Mouse (Mus musculus): ENCODE measurements around the gene Fbxw8. TPM values are rescaled to one million over a fixed set of nuclear protein-coding genes. Genes with fewer than 3 reads are reported as not detected.

Gene Fbxw8
- polyA plus RNA-seq, 1 experiment from 2014 or later, result 21.4 TPM

DNA sequence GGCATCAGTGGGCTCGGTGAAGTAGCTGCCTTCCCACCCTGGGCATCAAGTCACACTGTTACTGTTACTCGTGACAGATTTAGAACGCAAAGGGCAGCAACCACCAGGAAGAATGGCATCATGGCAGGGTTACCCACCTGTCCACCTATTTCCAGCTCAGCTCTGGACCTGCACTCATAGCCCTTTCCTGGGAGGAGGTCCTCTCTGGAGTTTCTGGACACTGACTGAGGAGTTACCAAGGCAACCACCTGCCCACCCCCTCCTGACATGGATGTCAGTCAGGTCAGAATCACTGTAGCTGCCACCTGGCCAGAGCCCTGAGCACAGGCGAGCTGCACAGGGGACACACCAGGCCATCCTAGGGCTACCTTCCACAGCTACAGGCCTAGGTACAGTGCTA, 28.6 kb downstream of the Fbxw8 start:
- Histone ChIP-seq H3K9ac (ENCODE audit: low read depth, low read length) (no peak overlapping the region), H3K27ac (ENCODE audit: low read depth, low read length) (no peak overlapping the region), H3K4me2 (replicated peaks; ENCODE audit: low read depth, low read length) (no peak overlapping the region), H3K27me3 (ENCODE audit: control insufficient read depth, insufficient read depth, low read length) (no peaks in the 10 kb centered on the region), H3K4me3 (ENCODE audit: low read depth, low read length) (no peak overlapping the region), H3K9me3 (ENCODE audit: control insufficient read depth, low read length) (no peaks in the 10 kb centered on the region), H3K36me3 (ENCODE audit: control insufficient read depth, insufficient read depth, low read length) (peaks cover 6% of the 10 kb centered on the region; the same call in 1 of the 2 replicates), H3K4me1 (replicated peaks; ENCODE audit: control insufficient read depth, insufficient read depth, low read length) (no peaks in the 10 kb centered on the region)
- 82% methylated on average over 4 of the region's 4 CpGs for WGBS
- ATAC-seq (ENCODE audit: low FRiP score) (no peak), DNase-seq (ENCODE audit: low spot score) (no peak)

DNA sequence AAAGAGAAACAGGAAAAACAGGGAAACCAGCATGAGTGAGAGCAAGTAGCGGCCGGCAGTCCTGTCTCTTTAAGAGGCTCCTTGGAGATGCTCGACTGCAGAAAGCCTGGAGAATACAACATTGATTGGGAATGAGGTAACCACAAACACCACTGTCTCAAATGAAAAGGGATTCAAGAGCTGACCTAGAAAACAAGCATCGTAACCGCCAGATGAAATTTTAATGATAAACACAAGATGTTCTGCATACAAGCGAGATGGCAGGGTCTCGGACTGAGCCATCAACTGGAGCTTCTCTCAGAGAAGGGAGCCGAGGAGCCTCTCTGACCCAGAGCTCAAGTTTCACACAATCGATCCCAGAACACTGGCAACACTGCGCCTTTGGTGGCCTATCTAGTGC, 32.2 kb downstream of the Fbxw8 start:
- H3K36me3 ChIP-seq (ENCODE audit: control insufficient read depth, insufficient read depth, low read length), result 0 out of 2 replicates have a peak, but pooled peaks cover 2% of the 10 kb centered on the region
- ATAC-seq (ENCODE audit: low FRiP score) (no peak), DNase-seq (ENCODE audit: low spot score) (no peak)
- WGBS, result 55% methylated on average over 10 of the region's 10 CpGs
- no peak overlapping the region for H3K4me3 ChIP-seq (ENCODE audit: low read depth, low read length)
- no peak overlapping the region for H3K9ac ChIP-seq (ENCODE audit: low read depth, low read length)
- H3K27me3 ChIP-seq (ENCODE audit: control insufficient read depth, insufficient read depth, low read length), result no peaks in the 10 kb centered on the region
- no peak overlapping the region for H3K4me2 ChIP-seq (replicated peaks; ENCODE audit: low read depth, low read length)
- H3K4me1 ChIP-seq (replicated peaks; ENCODE audit: control insufficient read depth, insufficient read depth, low read length), result no peaks in the 10 kb centered on the region
- no peak overlapping the region for H3K27ac ChIP-seq (ENCODE audit: low read depth, low read length)
- no peaks in the 10 kb centered on the region for H3K9me3 ChIP-seq (ENCODE audit: control insufficient read depth, low read length)

DNA sequence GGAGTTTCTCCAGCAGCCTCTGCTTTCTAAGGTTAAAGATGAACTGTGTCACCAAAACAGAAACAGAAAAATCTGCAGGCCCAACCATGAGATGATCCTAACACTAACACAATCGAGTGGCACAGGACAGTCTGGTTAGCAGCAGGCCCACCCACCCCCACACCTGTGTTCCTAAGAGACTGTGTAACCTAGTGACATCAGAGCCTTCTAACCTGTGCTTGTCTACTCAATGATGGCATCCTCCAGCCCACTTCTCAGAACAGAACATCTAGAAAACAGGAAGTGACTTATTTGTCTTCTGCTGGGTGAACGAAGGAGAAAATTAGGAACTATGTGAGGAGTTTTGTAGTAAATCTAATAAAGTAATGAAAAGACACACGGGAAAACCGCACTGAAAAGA, 33.3 kb downstream of the Fbxw8 start:
- Histone ChIP-seq H3K9ac (ENCODE audit: low read depth, low read length) (no peak overlapping the region), H3K27ac (ENCODE audit: low read depth, low read length) (no peak overlapping the region), H3K36me3 (ENCODE audit: control insufficient read depth, insufficient read depth, low read length) (no peaks in the 10 kb centered on the region), H3K4me1 (replicated peaks; ENCODE audit: control insufficient read depth, insufficient read depth, low read length) (no peaks in the 10 kb centered on the region), H3K27me3 (ENCODE audit: control insufficient read depth, insufficient read depth, low read length) (no peaks in the 10 kb centered on the region), H3K4me2 (replicated peaks; ENCODE audit: low read depth, low read length) (no peak overlapping the region), H3K4me3 (ENCODE audit: low read depth, low read length) (no peak overlapping the region), H3K9me3 (ENCODE audit: control insufficient read depth, low read length) (no peaks in the 10 kb centered on the region)
- ATAC-seq (ENCODE audit: low FRiP score) (no peak), DNase-seq (ENCODE audit: low spot score) (no peak)
- WGBS, result 93% methylated on average over 4 of the region's 4 CpGs

DNA sequence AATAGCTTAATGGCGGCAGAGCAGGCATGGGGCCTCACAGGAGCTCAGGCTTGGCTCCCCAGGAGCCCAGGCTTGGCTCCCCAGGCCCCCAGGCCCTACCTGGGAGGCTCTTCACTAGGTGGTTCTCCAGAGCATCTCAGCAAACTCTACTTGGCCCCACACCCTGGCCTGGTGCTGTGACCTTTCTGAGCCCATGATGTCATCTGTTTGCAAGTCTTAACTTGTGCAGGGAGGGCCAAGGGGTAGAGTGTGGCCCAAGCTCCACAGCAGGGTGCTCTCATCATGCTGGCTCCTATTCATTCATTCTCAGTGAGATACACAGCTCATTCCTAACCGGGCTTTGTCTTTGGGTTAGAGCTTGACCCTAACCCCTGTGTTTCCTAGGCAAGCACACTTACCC, 34.6 kb downstream of the Fbxw8 start:
- no peak for DNase-seq (ENCODE audit: low spot score)
- no peaks in the 10 kb centered on the region for H3K9me3 ChIP-seq (ENCODE audit: control insufficient read depth, low read length)
- H3K4me2 ChIP-seq (replicated peaks; ENCODE audit: low read depth, low read length), result no peak overlapping the region
- no peak overlapping the region for H3K27ac ChIP-seq (ENCODE audit: low read depth, low read length)
- 43% methylated on average over 2 of the region's 2 CpGs for WGBS
- H3K4me3 ChIP-seq (ENCODE audit: low read depth, low read length), result no peak overlapping the region
- no peak overlapping the region for H3K9ac ChIP-seq (ENCODE audit: low read depth, low read length)
- no peak for ATAC-seq (ENCODE audit: low FRiP score)
- H3K27me3 ChIP-seq (ENCODE audit: control insufficient read depth, insufficient read depth, low read length), result no peaks in the 10 kb centered on the region
- no peaks in the 10 kb centered on the region for H3K4me1 ChIP-seq (replicated peaks; ENCODE audit: control insufficient read depth, insufficient read depth, low read length)
- H3K36me3 ChIP-seq (ENCODE audit: control insufficient read depth, insufficient read depth, low read length), result no peaks in the 10 kb centered on the region

DNA sequence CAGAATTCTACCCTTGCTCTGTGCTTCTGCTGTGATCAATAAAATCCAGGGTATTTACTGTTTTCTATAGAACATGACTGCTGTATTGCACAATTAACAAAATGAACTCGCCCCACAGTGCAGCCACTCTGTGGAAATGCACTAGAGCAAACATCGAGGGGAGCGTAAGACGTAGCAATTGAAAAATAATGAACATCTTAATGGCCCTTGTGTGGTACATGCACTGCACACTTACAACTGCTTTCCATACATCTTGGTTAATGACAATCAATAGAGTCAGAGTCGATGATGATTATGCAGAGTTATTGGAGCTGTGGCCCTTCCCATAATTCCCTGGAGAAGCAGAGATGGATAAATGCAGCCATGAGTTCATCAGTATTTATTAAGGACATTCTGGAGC, 36.3 kb downstream of the Fbxw8 start:
- Histone ChIP-seq H3K36me3 (ENCODE audit: control insufficient read depth, insufficient read depth, low read length) (no peaks in the 10 kb centered on the region), H3K4me1 (replicated peaks; ENCODE audit: control insufficient read depth, insufficient read depth, low read length) (no peaks in the 10 kb centered on the region), H3K27ac (ENCODE audit: low read depth, low read length) (peak overlapping the region; percentile 59; the same call in 1 of the 2 replicates), H3K27me3 (ENCODE audit: control insufficient read depth, insufficient read depth, low read length) (no peaks in the 10 kb centered on the region), H3K4me2 (replicated peaks; ENCODE audit: low read depth, low read length) (no peak overlapping the region), H3K4me3 (ENCODE audit: low read depth, low read length) (no peak overlapping the region), H3K9ac (ENCODE audit: low read depth, low read length) (peak overlapping the region; percentile 23; the same call in 1 of the 2 replicates), H3K9me3 (ENCODE audit: control insufficient read depth, low read length) (no peaks in the 10 kb centered on the region)
- 87% methylated on average over 5 of the region's 5 CpGs for WGBS
- no peak for DNase-seq (ENCODE audit: low spot score)
- ATAC-seq (ENCODE audit: low FRiP score), result no peak

DNA sequence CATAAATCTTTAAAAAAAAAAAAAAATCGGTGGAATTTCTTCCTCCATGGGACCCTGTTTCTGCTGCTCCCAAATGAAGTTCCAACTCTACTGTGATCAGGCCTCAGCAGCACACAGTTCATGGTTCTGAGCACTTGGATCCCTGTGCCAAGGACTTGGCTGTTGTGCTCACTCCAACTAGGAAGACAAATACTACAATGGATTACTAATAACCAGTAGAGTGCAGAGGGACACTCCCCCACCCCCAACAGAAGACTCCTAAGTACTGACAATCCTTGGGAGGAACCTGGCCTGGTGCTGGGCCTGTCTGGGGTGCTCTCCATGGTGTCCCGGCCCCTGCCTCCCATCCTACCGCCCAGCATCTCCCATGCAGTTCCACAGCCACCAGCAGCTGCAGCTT, 36.9 kb downstream of the Fbxw8 start:
- DNase-seq (ENCODE audit: low spot score) (no peak), ATAC-seq (ENCODE audit: low FRiP score) (no peak)
- Histone ChIP-seq H3K4me1 (replicated peaks; ENCODE audit: control insufficient read depth, insufficient read depth, low read length) (no peaks in the 10 kb centered on the region), H3K9ac (ENCODE audit: low read depth, low read length) (peak overlapping the region; percentile 23; the same call in 1 of the 2 replicates), H3K36me3 (ENCODE audit: control insufficient read depth, insufficient read depth, low read length) (no peaks in the 10 kb centered on the region), H3K9me3 (ENCODE audit: control insufficient read depth, low read length) (no peaks in the 10 kb centered on the region), H3K27me3 (ENCODE audit: control insufficient read depth, insufficient read depth, low read length) (no peaks in the 10 kb centered on the region), H3K4me3 (ENCODE audit: low read depth, low read length) (no peak overlapping the region), H3K4me2 (replicated peaks; ENCODE audit: low read depth, low read length) (no peak overlapping the region), H3K27ac (ENCODE audit: low read depth, low read length) (peak overlapping the region; percentile 59; the same call in 1 of the 2 replicates)
- 87% methylated on average over 3 of the region's 3 CpGs for WGBS

DNA sequence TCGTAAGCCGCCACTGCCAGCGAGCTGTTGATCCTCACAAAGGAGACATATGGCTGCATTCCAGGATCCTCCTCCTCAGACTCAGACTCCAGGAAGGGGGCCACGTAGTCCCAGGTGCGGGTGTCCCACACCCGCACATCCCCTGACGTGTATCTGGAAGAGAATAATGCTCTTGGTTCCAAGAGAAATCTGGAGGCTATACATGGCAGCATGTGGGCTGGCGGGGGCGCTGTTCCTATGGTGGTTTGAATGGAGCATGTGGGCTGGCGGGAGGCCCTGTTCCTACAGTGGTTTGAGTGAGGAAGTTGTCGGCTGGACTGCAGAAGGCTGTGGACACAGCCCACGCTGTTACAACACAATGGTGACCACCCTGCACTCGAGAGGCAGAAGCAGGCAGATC, 41.6 kb downstream of the Fbxw8 start:
- Histone ChIP-seq H3K4me3 (ENCODE audit: low read depth, low read length) (no peak overlapping the region), H3K9me3 (ENCODE audit: control insufficient read depth, low read length) (no peaks in the 10 kb centered on the region)

DNA sequence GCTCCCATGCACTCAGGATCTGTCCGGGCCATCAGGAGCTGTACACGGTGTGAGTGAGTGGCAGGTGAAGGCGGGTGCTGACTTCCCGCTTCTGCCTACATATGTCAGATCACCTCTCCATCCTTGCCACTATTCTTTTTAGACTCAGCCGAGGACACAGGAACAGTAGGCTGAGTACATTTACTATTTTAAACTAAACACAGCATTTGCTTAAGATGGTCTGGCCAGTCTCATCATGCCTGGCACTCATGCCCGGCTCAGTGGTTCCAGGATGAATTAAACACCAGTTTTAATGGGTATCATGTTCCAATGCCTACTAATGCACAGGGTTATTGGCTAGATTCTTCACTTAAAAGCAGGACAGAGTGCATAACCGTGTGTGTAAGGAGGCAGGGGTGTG, 42.2 kb downstream of the Fbxw8 start:
- H3K27ac ChIP-seq (ENCODE audit: low read depth, low read length), result no peak overlapping the region
- H3K9me3 ChIP-seq (ENCODE audit: control insufficient read depth, low read length), result no peaks in the 10 kb centered on the region
- H3K4me1 ChIP-seq (replicated peaks; ENCODE audit: control insufficient read depth, insufficient read depth, low read length), result no peaks in the 10 kb centered on the region
- DNase-seq (ENCODE audit: low spot score) (no peak), ATAC-seq (ENCODE audit: low FRiP score) (no peak)
- whole genome bisulfite sequencing, result 96% methylated on average over 7 of the region's 7 CpGs
- H3K4me2 ChIP-seq (replicated peaks; ENCODE audit: low read depth, low read length), result no peak overlapping the region
- H3K4me3 ChIP-seq (ENCODE audit: low read depth, low read length), result no peak overlapping the region
- H3K27me3 ChIP-seq (ENCODE audit: control insufficient read depth, insufficient read depth, low read length), result no peaks in the 10 kb centered on the region
- H3K36me3 ChIP-seq (ENCODE audit: control insufficient read depth, insufficient read depth, low read length), result no peaks in the 10 kb centered on the region
- no peak overlapping the region for H3K9ac ChIP-seq (ENCODE audit: low read depth, low read length)

More for the DNA sequence above, 41.6 kb downstream of the Fbxw8 start:
- DNase-seq (ENCODE audit: low spot score), result no peak
- no peaks in the 10 kb centered on the region for H3K27me3 ChIP-seq (ENCODE audit: control insufficient read depth, insufficient read depth, low read length)
- 90% methylated on average over 13 of the region's 13 CpGs for WGBS
- no peak overlapping the region for H3K9ac ChIP-seq (ENCODE audit: low read depth, low read length)
- no peak overlapping the region for H3K4me2 ChIP-seq (replicated peaks; ENCODE audit: low read depth, low read length)
- H3K4me1 ChIP-seq (replicated peaks; ENCODE audit: control insufficient read depth, insufficient read depth, low read length), result no peaks in the 10 kb centered on the region
- H3K27ac ChIP-seq (ENCODE audit: low read depth, low read length), result no peak overlapping the region
- no peaks in the 10 kb centered on the region for H3K36me3 ChIP-seq (ENCODE audit: control insufficient read depth, insufficient read depth, low read length)
- ATAC-seq (ENCODE audit: low FRiP score), result no peak

DNA sequence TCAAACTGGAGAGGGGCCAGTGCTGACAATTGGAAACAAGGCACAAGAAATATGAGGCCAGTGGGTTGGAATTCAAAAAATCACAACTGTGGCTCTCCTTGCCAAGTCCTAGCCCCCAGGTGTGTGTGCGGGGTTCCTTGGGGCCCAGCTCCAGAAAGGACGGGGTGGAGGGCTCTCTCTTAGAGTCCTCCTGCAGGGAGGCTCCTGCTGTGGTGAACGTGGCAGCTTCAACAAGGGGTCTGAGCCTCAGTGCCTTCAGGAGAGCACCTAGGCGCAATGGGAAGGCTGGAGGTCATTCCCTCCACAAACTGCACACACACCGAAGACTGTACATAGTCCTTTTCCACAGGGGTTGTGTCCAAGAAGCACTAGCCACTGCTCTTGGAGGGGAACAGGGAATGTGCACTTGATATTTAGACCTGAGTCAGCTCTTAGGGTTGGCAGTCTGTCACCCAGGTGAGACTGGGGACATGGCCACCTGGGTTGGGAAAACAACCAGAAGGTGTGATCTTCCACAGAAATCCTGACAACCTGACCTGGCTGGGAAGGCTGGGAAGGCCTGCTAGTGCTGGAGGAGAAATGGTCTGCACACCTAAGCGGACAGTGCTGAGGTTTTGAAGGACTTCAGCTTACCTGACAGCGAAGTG, 46.3 kb downstream of the Fbxw8 start:
- Histone ChIP-seq H3K4me1 (replicated peaks; ENCODE audit: control insufficient read depth, insufficient read depth, low read length) (no peaks in the 10 kb centered on the region), H3K9me3 (ENCODE audit: control insufficient read depth, low read length) (no peaks in the 10 kb centered on the region), H3K4me2 (replicated peaks; ENCODE audit: low read depth, low read length) (no peak overlapping the region), H3K36me3 (ENCODE audit: control insufficient read depth, insufficient read depth, low read length) (no peaks in the 10 kb centered on the region), H3K4me3 (ENCODE audit: low read depth, low read length) (no peak overlapping the region), H3K27ac (ENCODE audit: low read depth, low read length) (no peak overlapping the region), H3K27me3 (ENCODE audit: control insufficient read depth, insufficient read depth, low read length) (no peaks in the 10 kb centered on the region), H3K9ac (ENCODE audit: low read depth, low read length) (no peak overlapping the region)
- ATAC-seq (ENCODE audit: low FRiP score) (no peak), DNase-seq (ENCODE audit: low spot score) (no peak)
- 85% methylated on average over 7 of the region's 7 CpGs for WGBS
